Mouse (Mus musculus): ENCODE data around the gene Exph5. TPM values are rescaled to one million over a fixed set of nuclear protein-coding genes. Genes with fewer than 3 reads are reported as not detected.

Gene Exph5
- polyA plus RNA-seq, 1 experiment from 2014 or later = 6.5 TPM

- WGBS = 53% methylated on average over 10 of the region's 10 CpGs
- Histone ChIP-seq H3K36me3 (ENCODE audit: control insufficient read depth, insufficient read depth, low read length) (no peaks in the 10 kb centered on the region), H3K9me3 (ENCODE audit: control insufficient read depth, low read length) (no peaks in the 10 kb centered on the region), H3K27me3 (ENCODE audit: control insufficient read depth, insufficient read depth, low read length) (no peaks in the 10 kb centered on the region), H3K4me2 (replicated peaks; ENCODE audit: low read depth) (no peak overlapping the region), H3K27ac (replicated peaks) (peak overlapping the region; percentile 75), H3K9ac (ENCODE audit: low read length) (no peak overlapping the region), H3K4me3 (ENCODE audit: low read depth, low read length) (no peak overlapping the region), H3K4me1 (replicated peaks; ENCODE audit: control insufficient read depth, insufficient read depth) (no peaks in the 10 kb centered on the region)
- ATAC-seq (ENCODE audit: low FRiP score, low TSS enrichment) (peak; percentile 86), DNase-seq (ENCODE audit: low spot score) (peak; percentile 48)
- TF ChIP-seq CTCF (IDR thresholded peaks at IDR 0.05; ENCODE audit: low read depth) (peak; percentile 66), EP300 (optimal IDR thresholded peaks at IDR 0.05) (no peak)
Measured at GRCm38 (mm10) chr9:53323419-53324251, 22.2 kb downstream of the Exph5 start.

GRCm38 (mm10) chr9:53325363-53326090 lies 24.1 kb downstream of the Exph5 start:
- TF ChIP-seq CTCF (IDR thresholded peaks at IDR 0.05; ENCODE audit: low read depth) (peak; percentile 44), EP300 (optimal IDR thresholded peaks at IDR 0.05) (no peak)
- H3K27me3 ChIP-seq (ENCODE audit: control insufficient read depth, insufficient read depth, low read length) = no peaks in the 10 kb centered on the region
- no peak overlapping the region for H3K4me2 ChIP-seq (replicated peaks; ENCODE audit: low read depth)
- H3K4me3 ChIP-seq (ENCODE audit: low read depth, low read length) = no peak overlapping the region
- H3K27ac ChIP-seq (replicated peaks) = peak overlapping the region; percentile 36; the same call in 1 of the 2 replicates
- no peak overlapping the region for H3K9ac ChIP-seq (ENCODE audit: low read length)
- H3K4me1 ChIP-seq (replicated peaks; ENCODE audit: control insufficient read depth, insufficient read depth) = no peaks in the 10 kb centered on the region
- DNase-seq (ENCODE audit: low spot score) (no peak), ATAC-seq (ENCODE audit: low FRiP score, low TSS enrichment) (no peak)
- H3K36me3 ChIP-seq (ENCODE audit: control insufficient read depth, insufficient read depth, low read length) = no peaks in the 10 kb centered on the region
- WGBS = 31% methylated on average over 4 of the region's 4 CpGs
- H3K9me3 ChIP-seq (ENCODE audit: control insufficient read depth, low read length) = no peaks in the 10 kb centered on the region

- H3K27me3 ChIP-seq (ENCODE audit: control insufficient read depth, insufficient read depth, low read length) = no peaks in the 10 kb centered on the region
- no peaks in the 10 kb centered on the region for H3K36me3 ChIP-seq (ENCODE audit: control insufficient read depth, insufficient read depth, low read length)
- H3K4me3 ChIP-seq (ENCODE audit: low read depth, low read length) = no peak overlapping the region
- ATAC-seq (ENCODE audit: low FRiP score, low TSS enrichment) = no peak
- DNase-seq (ENCODE audit: low spot score) = no peak
- no peak overlapping the region for H3K9ac ChIP-seq (ENCODE audit: low read length)
- H3K4me2 ChIP-seq (replicated peaks; ENCODE audit: low read depth) = no peak overlapping the region
- no peaks in the 10 kb centered on the region for H3K4me1 ChIP-seq (replicated peaks; ENCODE audit: control insufficient read depth, insufficient read depth)
- no peaks in the 10 kb centered on the region for H3K9me3 ChIP-seq (ENCODE audit: control insufficient read depth, low read length)
- no peak for TF ChIP-seq CTCF (IDR thresholded peaks at IDR 0.05; ENCODE audit: low read depth)
- TF ChIP-seq EP300 (optimal IDR thresholded peaks at IDR 0.05) = no peak
- no peak overlapping the region for H3K27ac ChIP-seq (replicated peaks)
- 86% methylated on average over 2 of the region's 2 CpGs for WGBS
Measured at GRCm38 (mm10) chr9:53328203-53328602, 26.7 kb downstream of the Exph5 start.

GRCm38 (mm10) chr9:53329301-53330206 lies 28.1 kb downstream of the Exph5 start:
- no peaks in the 10 kb centered on the region for H3K4me1 ChIP-seq (replicated peaks; ENCODE audit: control insufficient read depth, insufficient read depth)
- H3K9ac ChIP-seq (ENCODE audit: low read length) = no peak overlapping the region
- 51% methylated on average over 6 of the region's 6 CpGs for WGBS
- no peak for TF ChIP-seq CTCF (IDR thresholded peaks at IDR 0.05; ENCODE audit: low read depth)
- TF ChIP-seq EP300 (optimal IDR thresholded peaks at IDR 0.05) = no peak
- no peaks in the 10 kb centered on the region for H3K27me3 ChIP-seq (ENCODE audit: control insufficient read depth, insufficient read depth, low read length)
- no peak overlapping the region for H3K4me3 ChIP-seq (ENCODE audit: low read depth, low read length)
- no peaks in the 10 kb centered on the region for H3K9me3 ChIP-seq (ENCODE audit: control insufficient read depth, low read length)
- H3K36me3 ChIP-seq (ENCODE audit: control insufficient read depth, insufficient read depth, low read length) = no peaks in the 10 kb centered on the region
- ATAC-seq (ENCODE audit: low FRiP score, low TSS enrichment) = no peak
- no peak overlapping the region; the same call in 1 of the 2 replicates for H3K27ac ChIP-seq (replicated peaks)
- no peak for DNase-seq (ENCODE audit: low spot score)
- H3K4me2 ChIP-seq (replicated peaks; ENCODE audit: low read depth) = no peak overlapping the region

DNA sequence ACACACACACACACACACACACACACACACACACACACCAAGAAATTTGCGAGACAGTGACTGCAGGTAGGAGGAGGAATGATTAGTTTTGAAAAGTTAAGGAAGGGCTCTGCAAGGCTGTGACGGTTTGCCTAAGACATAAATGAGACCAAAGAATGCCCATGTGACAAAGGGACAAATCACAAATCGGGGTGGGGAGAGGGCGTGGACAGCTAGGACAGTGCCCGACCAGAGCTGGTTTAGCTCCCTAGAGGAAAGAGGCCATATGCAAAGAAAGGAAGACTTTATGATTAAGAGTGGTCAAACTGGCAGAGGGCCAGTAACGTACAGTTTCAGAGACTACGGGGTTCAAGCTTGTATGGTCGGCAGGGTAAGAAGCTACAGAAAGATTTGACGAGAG lies 28.8 kb downstream of the Exph5 start:
- DNase-seq (ENCODE audit: low spot score) = no peak
- no peaks in the 10 kb centered on the region for H3K36me3 ChIP-seq (ENCODE audit: control insufficient read depth, insufficient read depth, low read length)
- no peak overlapping the region for H3K4me2 ChIP-seq (replicated peaks; ENCODE audit: low read depth)
- WGBS = 66% methylated on average over 9 of the region's 9 CpGs
- no peak overlapping the region for H3K27ac ChIP-seq (replicated peaks)
- no peak overlapping the region for H3K4me3 ChIP-seq (ENCODE audit: low read depth, low read length)
- ATAC-seq (ENCODE audit: low FRiP score, low TSS enrichment) = peak; percentile 47; the same call in 1 of the 2 replicates
- H3K9me3 ChIP-seq (ENCODE audit: control insufficient read depth, low read length) = no peaks in the 10 kb centered on the region
- H3K9ac ChIP-seq (ENCODE audit: low read length) = no peak overlapping the region
- no peaks in the 10 kb centered on the region for H3K27me3 ChIP-seq (ENCODE audit: control insufficient read depth, insufficient read depth, low read length)
- no peaks in the 10 kb centered on the region for H3K4me1 ChIP-seq (replicated peaks; ENCODE audit: control insufficient read depth, insufficient read depth)
- no peak for TF ChIP-seq CTCF (IDR thresholded peaks at IDR 0.05; ENCODE audit: low read depth)
- no peak for TF ChIP-seq EP300 (optimal IDR thresholded peaks at IDR 0.05)
